Mouse (Mus musculus) midbrain, embryonic 11.5 days (tissue): Measurements from ENCODE around the gene Nmrk1. TPM values are rescaled to one million over a fixed set of nuclear protein-coding genes. Genes with fewer than 3 reads are reported as not detected.

ENCODE experiments used
- ATAC-seq: fragments of 200-750 bp; cut with Nextera tagmentation; 2 replicates; pipeline ENCODE4 v1.8.0; 2017; ENCODE audit warnings: moderate TSS enrichment, moderate library complexity; ENCODE audit not compliant: low FRiP score
- DNase-seq: peaks from one replicate; pipeline ENCODE4 v3.0.0; 2015; ENCODE audit warnings: low spot score; ENCODE audit errors: missing footprints
- H3K27ac ChIP-seq: fragments of 300-500 bp; sonication (generic); 2 replicates; pipeline ENCODE4 v1.5.1; 2014; ENCODE audit warnings: low read depth, low read length
- H3K27me3 ChIP-seq: fragments of 300-500 bp; sonication (generic); 2 replicates; pipeline ENCODE4 v1.6.1; 2014; ENCODE audit warnings: mild to moderate bottlenecking, low read length, moderate library complexity, mixed read lengths; ENCODE audit not compliant: control insufficient read depth, insufficient read depth
- H3K36me3 ChIP-seq: fragments of 300-500 bp; sonication (generic); 2 replicates; pipeline ENCODE4 v1.6.1; 2014; ENCODE audit warnings: mild to moderate bottlenecking, low read length, moderate library complexity, mixed read lengths; ENCODE audit not compliant: control insufficient read depth, insufficient read depth
- H3K4me1 ChIP-seq: fragments of 300-500 bp; sonication (generic); 2 replicates; pipeline ENCODE4 v1.6.1; 2014; ENCODE audit warnings: low read length; ENCODE audit not compliant: control insufficient read depth, insufficient read depth
- H3K4me2 ChIP-seq: fragments of 300-500 bp; sonication (generic); 2 replicates; pipeline ENCODE4 v1.6.1; 2014; ENCODE audit warnings: mild to moderate bottlenecking, moderate library complexity
- H3K4me3 ChIP-seq: fragments of 300-500 bp; sonication (generic); 2 replicates; pipeline ENCODE4 v1.5.1; 2014; ENCODE audit warnings: low read depth, low read length
- H3K9ac ChIP-seq: fragments of 300-500 bp; sonication (generic); 2 replicates; pipeline ENCODE4 v1.6.1; 2014; ENCODE audit warnings: low read length
- H3K9me3 ChIP-seq: fragments of 300-500 bp; sonication (generic); 2 replicates; pipeline ENCODE4 v1.6.1; 2016; ENCODE audit warnings: low read length; ENCODE audit not compliant: control insufficient read depth
- WGBS: fragments of 180-500 bp; shearing (Covaris S2); extraction: QIAGEN DNeasy Blood & Tissue Kit; methylation state at CpG from one replicate; pipeline ENCODE4 v1.1.7; 2014; 5-methylcytosine and 5-hydroxymethylcytosine counted together
- polyA plus RNA-seq: library from polyadenylated mRNA; unstranded; fragments of >200 nt; fragmentation: Nextera tagmentation; extraction: Ambion mirVana; gene quantifications from 2 replicates; pipeline ENCODE4 v1.2.1, GENCODE M21; 2014

The Nmrk1 gene
- polyA plus RNA-seq, 1 experiment from 2014 or later, result 4.9 TPM

GRCm38 (mm10) chr19:18652592-18652991 is 20.8 kb downstream of the Nmrk1 start:
- H3K4me3 ChIP-seq, result no peak overlapping the region
- no peak overlapping the region for H3K27ac ChIP-seq
- no peaks in the 10 kb centered on the region for H3K4me1 ChIP-seq
- ATAC-seq (no peak), DNase-seq (no peak)
- no peaks in the 10 kb centered on the region for H3K27me3 ChIP-seq
- H3K9me3 ChIP-seq, result no peaks in the 10 kb centered on the region
- WGBS, result 88% methylated on average over 4 of the region's 4 CpGs
- H3K36me3 ChIP-seq, result no peaks in the 10 kb centered on the region
- H3K9ac ChIP-seq, result no peak overlapping the region
- no peak overlapping the region for H3K4me2 ChIP-seq

DNA sequence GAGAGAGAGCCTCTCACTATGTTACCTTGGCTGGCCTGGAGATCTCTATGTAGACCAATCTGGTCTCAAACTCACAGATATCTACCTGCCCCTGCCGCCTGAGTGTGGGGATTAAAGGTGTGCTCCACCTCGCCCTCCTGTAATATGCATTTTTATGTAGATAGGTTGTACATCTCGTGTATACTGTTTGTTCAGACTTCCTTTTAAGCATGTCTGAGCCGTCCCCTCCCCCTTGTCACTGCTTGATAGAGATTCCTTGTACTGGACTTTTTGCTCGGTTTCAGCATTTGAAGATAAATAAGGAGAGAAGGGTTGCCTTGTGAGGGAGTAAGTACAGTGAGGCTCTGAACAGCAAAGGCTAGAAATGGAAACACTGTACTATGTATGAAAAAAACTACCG is 21.3 kb downstream of the Nmrk1 start:
- Histone ChIP-seq H3K36me3 (no peaks in the 10 kb centered on the region), H3K4me1 (no peaks in the 10 kb centered on the region), H3K4me3 (no peak overlapping the region), H3K9me3 (no peaks in the 10 kb centered on the region), H3K27me3 (no peaks in the 10 kb centered on the region), H3K27ac (no peak overlapping the region), H3K4me2 (no peak overlapping the region), H3K9ac (no peak overlapping the region)
- 87% methylated on average over 6 of the region's 6 CpGs for WGBS
- no peak for ATAC-seq
- no peak for DNase-seq

GRCm38 (mm10) chr19:18654330-18654729 is 22.6 kb downstream of the Nmrk1 start:
- Histone ChIP-seq H3K27ac (no peak overlapping the region), H3K4me1 (no peaks in the 10 kb centered on the region), H3K9me3 (no peaks in the 10 kb centered on the region), H3K27me3 (no peaks in the 10 kb centered on the region), H3K9ac (no peak overlapping the region), H3K4me3 (no peak overlapping the region), H3K4me2 (no peak overlapping the region), H3K36me3 (no peaks in the 10 kb centered on the region)
- ATAC-seq (no peak), DNase-seq (peak; percentile 54)
- 92% methylated on average over 8 of the region's 8 CpGs for WGBS

- no peak overlapping the region for H3K4me3 ChIP-seq
- no peaks in the 10 kb centered on the region for H3K4me1 ChIP-seq
- H3K36me3 ChIP-seq, result no peaks in the 10 kb centered on the region
- DNase-seq, result peak; percentile 56
- H3K9ac ChIP-seq, result no peak overlapping the region
- H3K27me3 ChIP-seq, result no peaks in the 10 kb centered on the region
- H3K27ac ChIP-seq, result no peak overlapping the region
- no peak overlapping the region for H3K4me2 ChIP-seq
- no peak for ATAC-seq
- H3K9me3 ChIP-seq, result no peaks in the 10 kb centered on the region
- 92% methylated on average over 5 of the region's 5 CpGs for WGBS
Measured at GRCm38 (mm10) chr19:18654984-18655383, 23.2 kb downstream of the Nmrk1 start.

GRCm38 (mm10) chr19:18655999-18656398 is 24.2 kb downstream of the Nmrk1 start:
- no peak overlapping the region for H3K4me2 ChIP-seq
- H3K36me3 ChIP-seq, result no peaks in the 10 kb centered on the region
- WGBS, result 89% methylated on average over 7 of the region's 7 CpGs
- H3K4me3 ChIP-seq, result no peak overlapping the region
- no peak overlapping the region for H3K27ac ChIP-seq
- H3K9ac ChIP-seq, result no peak overlapping the region
- DNase-seq (no peak), ATAC-seq (no peak)
- no peaks in the 10 kb centered on the region for H3K27me3 ChIP-seq
- no peaks in the 10 kb centered on the region for H3K9me3 ChIP-seq
- H3K4me1 ChIP-seq, result no peaks in the 10 kb centered on the region

DNA sequence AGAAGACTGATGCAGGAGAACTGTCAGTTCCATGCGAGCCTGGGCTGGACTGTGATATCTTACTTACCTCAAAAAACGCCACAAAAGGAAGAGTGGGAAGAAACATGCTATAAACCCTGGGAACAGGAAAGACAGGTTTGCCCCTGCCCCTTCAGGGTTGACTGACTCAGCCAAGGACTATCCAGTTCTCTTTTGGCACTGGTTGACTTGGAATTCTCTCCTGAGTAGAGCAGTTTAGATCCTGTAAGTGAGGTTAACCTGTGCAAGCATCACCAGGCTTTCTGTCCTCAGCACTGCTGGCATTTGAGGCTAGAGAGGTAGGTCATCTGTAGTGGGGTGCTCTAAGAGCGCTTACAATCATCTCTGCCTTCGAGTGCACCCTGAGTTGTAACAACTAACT is 26.7 kb downstream of the Nmrk1 start:
- Histone ChIP-seq H3K4me3 (no peak overlapping the region), H3K9ac (no peak overlapping the region), H3K27ac (no peak overlapping the region), H3K4me2 (no peak overlapping the region), H3K4me1 (no peaks in the 10 kb centered on the region), H3K36me3 (no peaks in the 10 kb centered on the region), H3K27me3 (no peaks in the 10 kb centered on the region), H3K9me3 (no peaks in the 10 kb centered on the region)
- ATAC-seq, result no peak
- whole genome bisulfite sequencing, result 76% methylated on average over 4 of the region's 4 CpGs
- no peak for DNase-seq

DNA sequence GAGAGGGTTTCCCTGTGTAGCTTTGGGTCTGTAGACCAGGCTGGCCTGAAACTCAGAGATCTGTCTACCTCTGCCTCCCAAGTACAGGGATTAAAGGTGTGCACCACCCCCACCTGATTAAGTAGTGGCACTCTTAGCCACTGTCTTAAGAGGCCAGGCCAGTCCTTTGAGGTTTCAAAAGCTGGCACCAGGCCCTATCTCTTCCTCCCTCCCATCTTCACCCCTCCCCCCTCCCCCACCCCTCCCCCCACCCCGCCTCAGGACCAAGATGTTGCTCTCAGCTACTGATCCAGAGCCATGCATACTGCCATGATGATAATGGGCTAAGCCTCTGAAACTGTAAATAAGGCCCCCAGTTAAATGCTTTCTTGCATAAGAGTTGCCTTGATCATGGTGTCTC is 27.6 kb downstream of the Nmrk1 start:
- Histone ChIP-seq H3K4me3 (no peak overlapping the region), H3K9ac (no peak overlapping the region), H3K4me2 (no peak overlapping the region), H3K36me3 (no peaks in the 10 kb centered on the region), H3K27me3 (no peaks in the 10 kb centered on the region), H3K4me1 (no peaks in the 10 kb centered on the region), H3K27ac (no peak overlapping the region), H3K9me3 (no peaks in the 10 kb centered on the region)
- WGBS, result no CpG with 5 or more reads among the region's 1 CpGs
- ATAC-seq, result no peak
- DNase-seq, result no peak

DNA sequence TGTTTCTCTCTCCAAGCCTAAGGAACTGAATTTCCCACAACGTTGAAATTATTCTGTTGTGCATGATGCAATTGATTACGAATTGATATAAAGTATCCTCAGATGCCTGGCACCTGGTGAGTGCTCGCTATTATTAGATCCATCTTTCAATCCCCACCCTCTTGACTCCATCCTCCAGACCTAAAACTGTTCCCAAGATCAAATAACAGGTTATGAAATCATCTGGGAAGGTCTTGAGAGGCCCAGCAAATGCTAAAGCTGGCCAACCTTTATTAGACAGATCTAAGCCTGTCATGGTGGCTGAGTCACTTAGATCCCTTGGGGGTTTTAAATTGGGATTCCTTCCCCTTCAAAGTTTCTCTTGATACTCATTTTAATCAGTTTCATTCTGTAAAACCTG is 28.7 kb downstream of the Nmrk1 start:
- no peak overlapping the region for H3K4me2 ChIP-seq
- H3K9me3 ChIP-seq, result no peaks in the 10 kb centered on the region
- no peak for DNase-seq
- H3K9ac ChIP-seq, result no peak overlapping the region
- 87% methylated on average over 3 of the region's 3 CpGs for whole genome bisulfite sequencing
- H3K4me1 ChIP-seq, result no peaks in the 10 kb centered on the region
- H3K36me3 ChIP-seq, result no peaks in the 10 kb centered on the region
- H3K27me3 ChIP-seq, result no peaks in the 10 kb centered on the region
- H3K4me3 ChIP-seq, result no peak overlapping the region
- no peak overlapping the region for H3K27ac ChIP-seq
- ATAC-seq, result no peak

DNA sequence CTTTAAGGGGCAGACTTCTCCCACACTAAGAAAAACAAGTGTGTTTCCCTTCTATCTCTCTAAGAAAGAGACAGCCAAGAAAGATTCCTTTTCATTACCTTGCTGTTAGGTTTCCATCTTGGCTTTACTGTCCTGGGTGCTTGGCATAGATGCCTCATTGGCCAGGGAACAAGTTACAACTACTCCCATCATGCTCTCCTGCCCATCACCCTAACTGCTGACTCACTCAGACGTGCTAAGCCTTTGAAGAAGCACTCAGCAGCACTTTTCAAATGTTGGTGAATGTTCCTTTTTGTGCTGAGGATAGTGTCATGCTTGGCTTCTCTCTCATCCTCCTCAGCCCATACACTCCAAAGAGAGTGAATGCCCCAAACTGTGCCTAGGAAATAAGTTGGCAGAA is 29.9 kb downstream of the Nmrk1 start:
- WGBS, result 37% methylated on average over 1 of the region's 1 CpGs
- Histone ChIP-seq H3K4me1 (no peaks in the 10 kb centered on the region), H3K27me3 (no peaks in the 10 kb centered on the region), H3K27ac (no peak overlapping the region), H3K9me3 (no peaks in the 10 kb centered on the region), H3K36me3 (no peaks in the 10 kb centered on the region), H3K4me3 (no peak overlapping the region), H3K9ac (no peak overlapping the region), H3K4me2 (no peak overlapping the region)
- ATAC-seq, result no peak
- no peak for DNase-seq

GRCm38 (mm10) chr19:18663904-18664303 is 32.2 kb downstream of the Nmrk1 start:
- Histone ChIP-seq H3K9me3 (no peaks in the 10 kb centered on the region), H3K4me3 (no peak overlapping the region), H3K9ac (no peak overlapping the region), H3K4me1 (no peaks in the 10 kb centered on the region), H3K36me3 (no peaks in the 10 kb centered on the region), H3K27ac (no peak overlapping the region), H3K27me3 (no peaks in the 10 kb centered on the region), H3K4me2 (no peak overlapping the region)
- 73% methylated on average over 2 of the region's 2 CpGs for WGBS
- DNase-seq (no peak), ATAC-seq (no peak)
